Mouse (Mus musculus) neural tube, embryonic 12.5 days (tissue): ENCODE data around the gene Ddx17. TPM values are rescaled to one million over a fixed set of nuclear protein-coding genes. Genes with fewer than 3 reads are reported as not detected.

ENCODE experiments used
- ATAC-seq: fragments of 200-750 bp; cut with Nextera tagmentation; 2 replicates; pipeline ENCODE4 v1.8.0; 2017; ENCODE audit warnings: low read depth, mild to moderate bottlenecking, moderate TSS enrichment, moderate library complexity; ENCODE audit not compliant: low FRiP score
- H3K27ac ChIP-seq: fragments of 300-500 bp; sonication (generic); 2 replicates; pipeline ENCODE4 v1.5.1; 2016
- H3K27me3 ChIP-seq: fragments of 300-500 bp; sonication (generic); replicated peaks from 2 replicates; pipeline ENCODE4 v1.6.1; 2016; ENCODE audit warnings: mild to moderate bottlenecking
- H3K36me3 ChIP-seq: fragments of 300-500 bp; sonication (generic); 2 replicates; pipeline ENCODE4 v1.6.1; 2016; ENCODE audit warnings: mild to moderate bottlenecking
- H3K4me1 ChIP-seq: fragments of 300-500 bp; sonication (generic); 2 replicates; pipeline ENCODE4 v1.6.1; 2016
- H3K4me2 ChIP-seq: fragments of 300-500 bp; sonication (generic); replicated peaks from 2 replicates; pipeline ENCODE4 v1.6.1; 2016; ENCODE audit warnings: mild to moderate bottlenecking
- H3K4me3 ChIP-seq: fragments of 300-500 bp; sonication (generic); 2 replicates; pipeline ENCODE4 v1.5.1; 2016
- H3K9ac ChIP-seq: fragments of 300-500 bp; sonication (generic); 2 replicates; pipeline ENCODE4 v1.6.1; 2016; ENCODE audit warnings: mild to moderate bottlenecking
- H3K9me3 ChIP-seq: fragments of 300-500 bp; sonication (generic); 2 replicates; pipeline ENCODE4 v1.6.1; 2016; ENCODE audit warnings: mild to moderate bottlenecking
- WGBS: fragments of 180-500 bp; shearing (Covaris S2); methylation state at CpG from one replicate; pipeline ENCODE4 v1.1.7; 2016; 5-methylcytosine and 5-hydroxymethylcytosine counted together
- microRNA-seq: library from miRNA; unstranded; fragments of <30 nt; microRNA quantifications from one replicate; pipeline ENCODE4, GENCODE M21; 2017
- polyA plus RNA-seq: library from polyadenylated mRNA; unstranded; fragments of >200 nt; fragmentation: Nextera tagmentation; extraction: Ambion mirVana; gene quantifications from 2 replicates; pipeline ENCODE4 v1.2.1, GENCODE M21; 2016

Gene Ddx17
- polyA plus RNA-seq, 1 experiment from 2014 or later, result 66.5 TPM

GRCm38 (mm10) chr15:79493527-79493926 lies 53.0 kb downstream of the Ddx17 start:
- no peak overlapping the region for H3K27ac ChIP-seq
- H3K9ac ChIP-seq, result no peak overlapping the region
- no peak for ATAC-seq
- H3K9me3 ChIP-seq, result no peaks in the 10 kb centered on the region
- H3K4me2 ChIP-seq, result no peak overlapping the region
- 53% methylated on average over 18 of the region's 18 CpGs for WGBS
- no peaks in the 10 kb centered on the region for H3K36me3 ChIP-seq
- no peak overlapping the region for H3K4me3 ChIP-seq
- peaks cover 21% of the 10 kb centered on the region for H3K27me3 ChIP-seq
- peaks cover 4% of the 10 kb centered on the region; the same call in 1 of the 2 replicates for H3K4me1 ChIP-seq

GRCm38 (mm10) chr15:79489463-79489862 lies 57.1 kb downstream of the Ddx17 start:
- no peaks in the 10 kb centered on the region for H3K36me3 ChIP-seq
- no peaks in the 10 kb centered on the region for H3K9me3 ChIP-seq
- no peak overlapping the region for H3K9ac ChIP-seq
- peaks cover 4% of the 10 kb centered on the region; the same call in 1 of the 2 replicates for H3K4me1 ChIP-seq
- 64% methylated on average over 11 of the region's 11 CpGs for WGBS
- ATAC-seq, result no peak
- no peak overlapping the region for H3K27ac ChIP-seq
- H3K4me2 ChIP-seq, result no peak overlapping the region
- H3K27me3 ChIP-seq, result peaks cover 15% of the 10 kb centered on the region
- no peak overlapping the region for H3K4me3 ChIP-seq

- Histone ChIP-seq H3K4me2 (no peak overlapping the region), H3K4me3 (no peak overlapping the region), H3K4me1 (no peaks in the 10 kb centered on the region), H3K9me3 (no peaks in the 10 kb centered on the region), H3K27ac (no peak overlapping the region), H3K9ac (no peak overlapping the region), H3K27me3 (peaks cover 13% of the 10 kb centered on the region; the same call in 1 of the 2 replicates), H3K36me3 (no peaks in the 10 kb centered on the region)
- WGBS, result 9% methylated on average over 15 of the region's 15 CpGs
- no peak for ATAC-seq
Measured at GRCm38 (mm10) chr15:79481181-79481688, 65.3 kb downstream of the Ddx17 start.

Small RNA genes lying within 50 kb of the gene (microRNA-seq; reads per million reads assigned to microRNA genes)
- not detected for gene Gm27903

Other genes starting within 250 kb of the Ddx17 start
- gene Pla2g6, start 218.4 kb downstream of the Ddx17 start, polyA plus RNA-seq, result 40.1 and 40.4 TPM in 2 replicates
- gene Maff, start 200.1 kb downstream of the Ddx17 start, polyA plus RNA-seq, result 0.92 and 1.4 TPM in 2 replicates
- 44.3 and 50.4 TPM in 2 replicates for gene Tmem184b, start 143.2 kb downstream of the Ddx17 start, polyA plus RNA-seq
- 303 and 308 TPM in 2 replicates for gene Csnk1e, start 91.2 kb downstream of the Ddx17 start, polyA plus RNA-seq
- gene Kcnj4, start 41.5 kb downstream of the Ddx17 start, polyA plus RNA-seq, result not detected in 2 replicates
- gene Kdelr3, start 30.3 kb downstream of the Ddx17 start, polyA plus RNA-seq, result 19.6 and 20.2 TPM in 2 replicates
- 1.1 and 1.4 TPM in 2 replicates for gene Dmc1, start 58.4 kb upstream of the Ddx17 start, polyA plus RNA-seq
- 4.3 and 6.0 TPM in 2 replicates for gene Fam227a, start 112.2 kb upstream of the Ddx17 start, polyA plus RNA-seq
- gene Cby1, start 112.5 kb upstream of the Ddx17 start, polyA plus RNA-seq, result 72.0 and 74.2 TPM in 2 replicates
- gene Tomm22, start 124.1 kb upstream of the Ddx17 start, polyA plus RNA-seq, result 261 and 264 TPM in 2 replicates
- 26.7 and 26.9 TPM in 2 replicates for gene Josd1, start 141.2 kb upstream of the Ddx17 start, polyA plus RNA-seq
- 41.6 and 42.5 TPM in 2 replicates for gene Gtpbp1, start 144.1 kb upstream of the Ddx17 start, polyA plus RNA-seq
- 8.0 and 9.5 TPM in 2 replicates for gene Sun2, start 195.8 kb upstream of the Ddx17 start, polyA plus RNA-seq
- gene Dnal4, start 231.1 kb upstream of the Ddx17 start, polyA plus RNA-seq, result 73.1 and 79.2 TPM in 2 replicates